Mouse (Mus musculus) right cerebral cortex, adult 18-20 months (tissue): ENCODE measurements around the gene Gm32742.

ENCODE experiments used
- DNase-seq: peaks from one replicate; pipeline ENCODE4 v3.0.0; 2022; ENCODE audit warnings: mixed read lengths

The Gm32742 gene

GRCm38 (mm10) chr9:51165312-51166180 lies at the start of gene Gm32742:
TSS of gene Gm32742 (minus strand) at chr9:51165517.
- DNase-seq, result no peak

GRCm38 (mm10) chr9:51213729-51214237 lies 48.5 kb upstream of the Gm32742 start:
- DNase-seq, result no peak

- no peak for DNase-seq
Observed at GRCm38 (mm10) chr9:51213023-51213728, 47.9 kb upstream of the Gm32742 start, which contains the start of gene Pou2af1. TSS of gene Pou2af1 (plus strand) at chr9:51213708.

GRCm38 (mm10) chr9:51211191-51211590 lies 45.9 kb upstream of the Gm32742 start:
- DNase-seq, result no peak

- no peak for DNase-seq
Observed at GRCm38 (mm10) chr9:51208974-51209332, 43.6 kb upstream of the Gm32742 start.

GRCm38 (mm10) chr9:51194790-51195189 lies 29.5 kb upstream of the Gm32742 start:
- no peak for DNase-seq

GRCm38 (mm10) chr9:51190655-51191054 lies 25.3 kb upstream of the Gm32742 start:
- no peak for DNase-seq

- peak; percentile 15 for DNase-seq
Observed at GRCm38 (mm10) chr9:51185871-51186270, 20.6 kb upstream of the Gm32742 start.

GRCm38 (mm10) chr9:51185386-51185785 lies 20.1 kb upstream of the Gm32742 start:
- DNase-seq, result peak; percentile 71

GRCm38 (mm10) chr9:51182716-51183710 lies 17.7 kb upstream of the Gm32742 start:
- DNase-seq, result no peak

- peak; percentile 73 for DNase-seq
Observed at GRCm38 (mm10) chr9:51180621-51181020, 15.3 kb upstream of the Gm32742 start.

- DNase-seq, result no peak
Observed at GRCm38 (mm10) chr9:51178297-51178696, 13.0 kb upstream of the Gm32742 start.

GRCm38 (mm10) chr9:51175722-51176121 lies 10.4 kb upstream of the Gm32742 start:
- DNase-seq, result no peak

GRCm38 (mm10) chr9:51174890-51175464 lies 9.7 kb upstream of the Gm32742 start:
- DNase-seq, result no peak

GRCm38 (mm10) chr9:51170298-51170697 lies 5.0 kb upstream of the Gm32742 start:
- DNase-seq, result no peak

- DNase-seq, result no peak
Observed at GRCm38 (mm10) chr9:51169133-51169532, 3.8 kb upstream of the Gm32742 start.

GRCm38 (mm10) chr9:51168698-51169097 lies 3.4 kb upstream of the Gm32742 start:
- no peak for DNase-seq

GRCm38 (mm10) chr9:51167954-51168353 lies 2.6 kb upstream of the Gm32742 start:
- no peak for DNase-seq

- no peak for DNase-seq
Observed at GRCm38 (mm10) chr9:51163989-51164388, 1.3 kb downstream of the Gm32742 start.

- DNase-seq, result peak; percentile 74
Observed at GRCm38 (mm10) chr9:51161771-51162388, 3.4 kb downstream of the Gm32742 start.

GRCm38 (mm10) chr9:51152079-51152752 lies 13.1 kb downstream of the Gm32742 start:
- peak; percentile 65 for DNase-seq
